Mouse (Mus musculus): ENCODE measurements around the gene Hist2h2be.
A peak's percentile ranks its signal among the peaks of the same experiment; 100 is the strongest.

DNA sequence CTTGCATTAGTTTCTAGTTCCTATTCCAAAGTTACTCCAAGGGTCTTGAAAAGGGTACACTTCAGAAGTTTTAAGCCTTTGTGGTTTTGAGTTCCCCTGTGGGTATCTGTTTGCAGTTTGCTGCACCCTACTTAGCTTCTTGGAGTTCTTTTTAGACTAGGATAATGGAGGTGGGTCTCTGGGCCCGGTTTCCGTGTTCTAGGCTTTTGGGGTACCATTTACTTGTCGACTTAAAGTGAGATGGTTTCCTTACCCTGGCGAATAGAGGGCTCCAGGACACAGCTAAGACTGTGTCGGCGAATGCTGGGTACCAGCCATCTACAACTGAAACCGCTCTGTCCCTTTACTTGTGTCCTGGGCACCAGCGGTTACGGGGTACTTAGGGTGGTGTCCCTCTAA lies 720 bp downstream of the Hist2h2be start:
- TF ChIP-seq CTCF (IDR thresholded peaks at IDR 0.05; ENCODE audit: low read depth) (no peak), EP300 (IDR thresholded peaks at IDR 0.05; ENCODE audit: low read depth) (0 out of 2 replicates have a peak, but pooled peaks have one; percentile 10)
